Mouse (Mus musculus) hindbrain, postnatal 0 days (tissue): ENCODE data around the gene Mea1. TPM values are rescaled to one million over a fixed set of nuclear protein-coding genes. Genes with fewer than 3 reads are reported as not detected.

Source experiments
- ATAC-seq: fragments of 200-750 bp; cut with Nextera tagmentation; 2 replicates; pipeline ENCODE4 v1.8.0; 2017; ENCODE audit warnings: mild to moderate bottlenecking, moderate TSS enrichment, moderate library complexity
- DNase-seq: peaks from one replicate; pipeline ENCODE4 v3.0.0-alpha.2; 2015; ENCODE audit warnings: low spot score
- H3K27ac ChIP-seq: fragments of 300-500 bp; sonication (generic); 2 replicates; pipeline ENCODE4 v1.5.1; 2014; ENCODE audit warnings: mild to moderate bottlenecking
- H3K27me3 ChIP-seq: fragments of 300-500 bp; sonication (generic); 2 replicates; pipeline ENCODE4 v1.6.1; 2014; ENCODE audit warnings: low read length, mixed read lengths; ENCODE audit not compliant: insufficient read depth
- H3K36me3 ChIP-seq: fragments of 300-500 bp; sonication (generic); 2 replicates; pipeline ENCODE4 v1.6.1; 2014; ENCODE audit warnings: low read length, mixed read lengths; ENCODE audit not compliant: insufficient read depth
- H3K4me1 ChIP-seq: fragments of 300-500 bp; sonication (generic); 2 replicates; pipeline ENCODE4 v1.6.1; 2014; ENCODE audit warnings: antibody characterized with exemption, low read length, mixed read lengths; ENCODE audit not compliant: insufficient read depth
- H3K4me2 ChIP-seq: fragments of 300-500 bp; sonication (generic); 2 replicates; pipeline ENCODE4 v1.6.1; 2014; ENCODE audit warnings: low read depth, mild to moderate bottlenecking, low read length, moderate library complexity, mixed read lengths
- H3K4me3 ChIP-seq: fragments of 300-500 bp; sonication (generic); 2 replicates; pipeline ENCODE4 v1.5.1; 2014; ENCODE audit warnings: low read length
- H3K9ac ChIP-seq: fragments of 300-500 bp; sonication (generic); replicated peaks from 2 replicates; pipeline ENCODE4 v1.6.1; 2014; ENCODE audit warnings: mild to moderate bottlenecking, low read length, moderate library complexity, mixed read lengths
- H3K9me3 ChIP-seq: fragments of 300-500 bp; sonication (generic); 2 replicates; pipeline ENCODE4 v1.6.1; 2016; ENCODE audit warnings: low read length, mixed read lengths
- CTCF ChIP-seq: IDR thresholded peaks from 2 replicates; pipeline ENCODE4 v1.5.1; 2016; ENCODE audit warnings: antibody characterized with exemption, control low read depth, low read depth
- WGBS: fragments of 180-500 bp; shearing (Covaris S2); extraction: QIAGEN DNeasy Blood & Tissue Kit; methylation state at CpG from one replicate; pipeline ENCODE4 v1.1.7; 2014; 5-methylcytosine and 5-hydroxymethylcytosine counted together
- polyA plus RNA-seq: library from polyadenylated mRNA; unstranded; fragments of >200 nt; fragmentation: Nextera tagmentation; extraction: Ambion mirVana; gene quantifications from 2 replicates; pipeline ENCODE4 v1.2.1, GENCODE M21; 2015
- total RNA-seq: library from RNA; depleted of rRNA; stranded (reverse); fragments of >200 nt; gene quantifications from 2 replicates; pipeline ENCODE4 v1.2.3, GENCODE M21; 2014

Mea1 gene
- total and polyA plus RNA-seq, 2 experiments from 2014 or later, result 135 to 325 TPM

DNA sequence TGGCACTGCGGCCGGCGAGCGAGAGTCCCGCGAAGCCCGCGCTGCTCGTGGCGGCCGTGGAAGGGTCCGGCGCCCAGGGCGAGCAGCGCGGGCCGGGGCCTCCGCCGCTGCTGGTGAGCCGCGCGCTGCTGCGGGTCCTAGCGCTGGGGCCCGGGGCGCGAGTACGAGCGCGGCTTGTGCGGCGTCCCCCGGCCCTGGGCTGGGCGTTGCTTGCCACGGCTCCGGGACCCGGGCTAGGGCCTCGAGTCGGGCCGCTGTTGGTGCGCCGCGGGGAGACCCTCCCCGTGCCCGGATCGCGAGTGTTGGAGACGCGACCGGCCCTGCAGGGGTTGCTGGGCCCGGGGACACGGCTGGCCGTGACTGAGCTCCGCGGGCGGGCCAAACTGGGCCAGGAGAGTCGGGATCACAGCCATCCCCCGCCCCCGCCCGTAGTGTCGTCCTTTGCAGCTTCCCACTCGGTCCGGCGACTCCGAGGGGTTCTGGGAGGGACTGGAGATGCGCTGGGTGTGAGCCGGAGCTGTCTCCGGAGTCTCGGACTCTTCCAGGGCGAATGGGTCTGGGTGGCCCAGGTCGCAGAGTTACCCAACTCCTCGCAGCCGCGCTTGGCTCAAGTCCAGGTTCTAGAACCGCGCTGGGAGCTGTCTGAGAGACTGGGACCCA lies 33.1 kb downstream of the Mea1 start:
- no peak for TF ChIP-seq CTCF
- H3K36me3 ChIP-seq, result peaks cover 11% of the 10 kb centered on the region
- H3K27ac ChIP-seq, result peak overlapping the region; percentile 82
- H3K9me3 ChIP-seq, result no peaks in the 10 kb centered on the region
- no peaks in the 10 kb centered on the region for H3K27me3 ChIP-seq
- ATAC-seq, result peak; percentile 18; the same call in 1 of the 2 replicates
- H3K4me2 ChIP-seq, result peak overlapping the region; percentile 100
- H3K4me1 ChIP-seq, result peaks cover 7% of the 10 kb centered on the region; the same call in 1 of the 2 replicates
- peak overlapping the region; percentile 92 for H3K9ac ChIP-seq
- peak overlapping the region; percentile 97 for H3K4me3 ChIP-seq
- DNase-seq, result peak; percentile 26
- WGBS, result under 1% methylated on average over 73 of the region's 76 CpGs

DNA sequence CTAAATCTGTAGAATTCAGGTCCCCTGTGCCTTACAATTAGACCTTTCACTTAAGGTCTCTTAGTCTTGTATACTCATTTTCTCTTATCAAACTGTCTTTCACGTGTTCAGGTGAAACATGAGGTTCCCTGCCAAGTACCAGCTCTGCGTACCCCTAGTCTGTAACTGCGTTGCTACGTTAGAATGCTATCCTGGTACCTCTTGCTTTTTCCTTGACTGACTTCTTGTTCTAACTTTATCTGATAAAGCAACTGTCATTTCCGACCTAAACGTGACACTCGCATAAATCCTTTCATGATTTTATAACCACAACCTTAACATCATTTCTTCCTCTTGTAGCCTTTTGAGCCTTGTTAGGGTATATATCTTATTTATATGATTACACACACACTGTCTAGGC lies 33.8 kb downstream of the Mea1 start:
- no peak for ATAC-seq
- peaks cover 7% of the 10 kb centered on the region; the same call in 1 of the 2 replicates for H3K4me1 ChIP-seq
- TF ChIP-seq CTCF, result no peak
- no peaks in the 10 kb centered on the region for H3K27me3 ChIP-seq
- peak overlapping the region; percentile 97 for H3K4me3 ChIP-seq
- no peak for DNase-seq
- no peaks in the 10 kb centered on the region for H3K9me3 ChIP-seq
- H3K9ac ChIP-seq, result peak overlapping the region; percentile 92; the same call in 1 of the 2 replicates
- H3K36me3 ChIP-seq, result peaks cover 11% of the 10 kb centered on the region
- 0 out of 2 replicates have a peak overlapping the region, but pooled peaks have one; percentile 82 for H3K27ac ChIP-seq
- WGBS, result 74% methylated on average over 7 of the region's 7 CpGs
- peak overlapping the region; percentile 100 for H3K4me2 ChIP-seq

DNA sequence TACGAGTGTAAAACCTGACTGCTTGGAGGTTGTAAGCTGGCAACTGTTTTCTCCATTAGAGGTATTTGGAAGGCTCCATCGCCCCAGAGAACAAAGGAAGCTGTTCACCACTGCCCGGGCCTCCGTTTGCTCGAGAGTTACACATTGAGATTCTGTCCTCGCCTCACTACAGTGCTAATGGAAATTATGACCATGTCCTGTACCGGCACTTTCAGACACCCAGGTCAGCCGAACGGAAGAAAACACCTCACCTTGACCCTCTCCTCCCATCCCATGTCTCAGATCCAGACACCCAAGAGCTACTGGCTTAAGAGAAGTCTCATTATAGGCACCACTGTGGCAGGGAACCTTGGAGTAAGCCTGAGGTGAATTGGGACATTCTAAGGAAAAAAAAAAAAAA lies 35.3 kb downstream of the Mea1 start:
- Histone ChIP-seq H3K27me3 (no peaks in the 10 kb centered on the region), H3K36me3 (peaks cover 11% of the 10 kb centered on the region), H3K9ac (no peak overlapping the region), H3K4me3 (no peak overlapping the region), H3K4me2 (no peak overlapping the region), H3K4me1 (peaks cover 7% of the 10 kb centered on the region; the same call in 1 of the 2 replicates), H3K27ac (no peak overlapping the region), H3K9me3 (no peaks in the 10 kb centered on the region)
- ATAC-seq (no peak), DNase-seq (no peak)
- no peak for TF ChIP-seq CTCF
- 90% methylated on average over 9 of the region's 9 CpGs for WGBS

DNA sequence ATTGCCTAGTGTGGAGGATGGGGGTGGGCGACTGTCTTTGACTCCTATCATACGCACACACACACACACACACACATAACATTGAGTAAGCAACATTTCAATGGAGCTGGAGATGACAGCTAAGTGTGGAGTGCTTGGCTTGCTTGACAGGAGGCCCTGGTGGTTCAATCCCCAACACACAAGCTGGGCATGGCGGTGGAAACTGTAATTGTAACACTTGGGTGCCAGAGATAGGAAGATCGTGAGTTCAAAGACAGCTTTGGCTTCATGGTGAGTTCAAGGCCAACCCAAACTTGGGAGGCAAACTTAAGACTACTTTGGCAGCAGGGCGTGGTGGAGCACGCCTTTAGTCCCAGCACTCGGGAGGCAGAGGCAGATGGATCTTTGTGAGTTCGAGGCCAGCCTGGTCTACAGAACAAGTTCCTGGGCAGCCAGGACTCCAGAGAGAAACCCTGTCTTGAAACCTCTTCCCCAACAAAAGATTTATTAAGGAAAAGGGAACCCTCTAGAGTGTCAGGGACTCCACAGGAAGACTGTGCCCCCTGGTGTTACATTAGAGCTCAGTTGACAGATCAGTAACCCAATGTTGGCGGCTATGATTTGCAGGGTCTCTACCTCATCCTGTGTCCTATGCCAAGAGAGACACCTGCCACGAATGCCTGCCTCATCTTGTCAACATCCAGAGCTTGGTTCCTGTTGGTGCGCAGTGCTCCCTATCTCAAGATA lies 36.3 kb downstream of the Mea1 start:
- TF ChIP-seq CTCF, result no peak
- WGBS, result 95% methylated on average over 11 of the region's 11 CpGs
- Histone ChIP-seq H3K27me3 (no peaks in the 10 kb centered on the region), H3K9me3 (no peaks in the 10 kb centered on the region), H3K36me3 (peaks cover 11% of the 10 kb centered on the region), H3K27ac (no peak overlapping the region), H3K4me2 (no peak overlapping the region), H3K4me1 (peaks cover 7% of the 10 kb centered on the region; the same call in 1 of the 2 replicates), H3K9ac (no peak overlapping the region), H3K4me3 (no peak overlapping the region)
- ATAC-seq, result no peak
- no peak for DNase-seq

DNA sequence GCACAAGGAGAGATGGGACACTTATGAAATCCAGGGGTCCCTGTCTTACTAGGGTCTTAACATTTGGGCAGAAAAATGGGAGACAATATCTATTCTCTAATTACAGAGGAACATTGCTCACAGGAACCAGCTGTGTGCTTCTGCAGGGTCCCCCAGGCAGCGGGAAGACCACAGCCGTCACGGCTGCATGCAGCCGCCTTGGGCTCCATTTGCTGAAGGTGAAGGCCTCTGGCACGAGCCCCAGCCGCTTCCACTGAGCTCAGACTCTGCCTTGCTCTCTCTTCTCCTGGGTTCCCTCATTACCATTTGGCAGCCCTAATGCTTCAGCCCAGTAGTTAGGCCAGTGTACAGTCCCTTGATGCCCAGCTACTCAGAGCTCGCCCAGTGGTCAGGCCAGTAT lies 42.5 kb downstream of the Mea1 start:
- H3K4me3 ChIP-seq, result no peak overlapping the region
- no peaks in the 10 kb centered on the region for H3K4me1 ChIP-seq
- no peak overlapping the region for H3K27ac ChIP-seq
- no peaks in the 10 kb centered on the region for H3K27me3 ChIP-seq
- TF ChIP-seq CTCF, result no peak
- H3K36me3 ChIP-seq, result no peaks in the 10 kb centered on the region; the same call in 1 of the 2 replicates
- no peak overlapping the region for H3K4me2 ChIP-seq
- H3K9me3 ChIP-seq, result no peaks in the 10 kb centered on the region
- DNase-seq, result no peak
- ATAC-seq, result no peak
- 87% methylated on average over 7 of the region's 7 CpGs for WGBS
- no peak overlapping the region for H3K9ac ChIP-seq

DNA sequence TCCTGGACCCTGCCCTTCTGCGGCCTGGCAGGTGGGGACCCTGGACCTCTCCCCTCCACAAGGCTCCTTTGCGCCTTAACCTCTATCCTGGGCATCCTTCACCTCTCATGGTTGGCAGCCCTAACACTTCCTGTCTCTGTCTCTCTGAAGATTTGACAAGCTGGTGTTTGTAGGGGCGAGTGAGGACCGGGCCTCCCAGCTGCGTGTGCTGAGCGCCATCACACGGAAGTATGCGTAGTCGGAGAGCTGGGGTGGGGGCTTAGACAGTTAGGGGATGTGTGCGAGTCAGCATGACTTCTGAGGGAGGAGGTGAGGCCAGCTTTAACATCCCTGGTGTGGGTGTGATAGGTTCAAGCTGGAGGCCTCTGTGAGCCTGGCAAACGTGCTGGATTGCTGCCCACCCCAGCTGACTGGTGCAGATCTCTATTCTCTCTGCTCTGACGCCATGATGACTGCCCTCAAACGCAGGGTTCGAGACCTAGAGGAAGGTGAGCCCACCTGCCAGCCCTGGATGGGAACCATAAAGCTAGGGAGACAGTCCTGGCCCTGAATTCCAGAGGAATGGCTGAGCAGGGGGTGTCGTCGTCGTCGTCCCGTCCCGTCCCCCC lies 46.0 kb downstream of the Mea1 start:
- TF ChIP-seq CTCF, result no peak
- ATAC-seq (no peak), DNase-seq (no peak)
- H3K9ac ChIP-seq, result no peak overlapping the region
- no peaks in the 10 kb centered on the region; the same call in 1 of the 2 replicates for H3K27me3 ChIP-seq
- no peak overlapping the region for H3K4me2 ChIP-seq
- H3K9me3 ChIP-seq, result no peaks in the 10 kb centered on the region
- H3K4me1 ChIP-seq, result no peaks in the 10 kb centered on the region
- H3K4me3 ChIP-seq, result no peak overlapping the region
- no peaks in the 10 kb centered on the region; the same call in 1 of the 2 replicates for H3K36me3 ChIP-seq
- H3K27ac ChIP-seq, result no peak overlapping the region
- 81% methylated on average over 20 of the region's 20 CpGs for WGBS
